Mouse (Mus musculus): ENCODE results near the gene Fut7.

- TF ChIP-seq CTCF (IDR thresholded peaks at IDR 0.05; ENCODE audit: insufficient read depth, low read depth, low read length) (no peak), POLR2A (IDR thresholded peaks at IDR 0.05; ENCODE audit: insufficient read depth, low read depth, low read length) (no peak)
Observed at GRCm38 (mm10) chr2:25425481-25425880, 2.4 kb downstream of the Fut7 start.

Data from olfactory bulb, adult 2 months (tissue).